ENCODE assay signal across 8 mouse cellular contexts in genomic region chr13:6575920-6576509, GRCm38 (mm10). TPM values are rescaled to one million over a fixed set of nuclear protein-coding genes. Genes with fewer than 3 reads are reported as not detected.
DNase-seq lines count a peak whose midpoint lies in the region; ATAC-seq and TF ChIP-seq lines count a peak whose summit lies in the region.

No protein-coding gene starts in this region.

- H3K4me2 ChIP-seq in lung, embryonic 14.5 days = no peak overlapping the region
- no peak overlapping the region for H3K4me2 ChIP-seq in neural tube, embryonic 14.5 days (ENCODE audit: low read depth, low read length)

- H3K4me3 ChIP-seq in lung, embryonic 14.5 days (ENCODE audit: low read depth, low read length) = no peak overlapping the region
- H3K4me3 ChIP-seq in neural tube, embryonic 14.5 days (ENCODE audit: low read depth, low read length) = no peak overlapping the region

- H3K4me1 ChIP-seq in lung, embryonic 14.5 days (ENCODE audit: insufficient read depth) = no peaks in the 10 kb centered on the region
- H3K4me1 ChIP-seq in neural tube, embryonic 14.5 days (ENCODE audit: control insufficient read depth, insufficient read depth, low read length) = no peaks in the 10 kb centered on the region

- H3K9me3 ChIP-seq in lung, embryonic 14.5 days (ENCODE audit: low read depth, low read length) = no peaks in the 10 kb centered on the region
- H3K9me3 ChIP-seq in neural tube, embryonic 14.5 days (ENCODE audit: control insufficient read depth, low read length) = no peaks in the 10 kb centered on the region

- H3K9ac ChIP-seq in lung, embryonic 14.5 days = no peak overlapping the region
- no peak overlapping the region for H3K9ac ChIP-seq in neural tube, embryonic 14.5 days (replicated peaks; ENCODE audit: low read depth, low read length)

- no peaks in the 10 kb centered on the region for H3K27me3 ChIP-seq in lung, embryonic 14.5 days (ENCODE audit: insufficient read depth, low read length)
- H3K27me3 ChIP-seq in neural tube, embryonic 14.5 days (ENCODE audit: control insufficient read depth, insufficient read depth, low read length) = no peaks in the 10 kb centered on the region

- peaks cover 96% of the 10 kb centered on the region for H3K36me3 ChIP-seq in lung, embryonic 14.5 days (ENCODE audit: insufficient read depth)
- H3K36me3 ChIP-seq in neural tube, embryonic 14.5 days (ENCODE audit: control insufficient read depth, insufficient read depth, low read length) = peaks cover 73% of the 10 kb centered on the region

- 0 out of 2 replicates have a peak, but pooled peaks have one; percentile 7 for ATAC-seq in cerebellum, adult (ENCODE audit: insufficient number of reproducible peaks, low FRiP score, low TSS enrichment)
- peak; percentile 26; the same call in 1 of the 2 replicates for ATAC-seq in lung, embryonic 14.5 days (ENCODE audit: insufficient read depth)
- peak; percentile 40; the same call in 1 of the 2 replicates for ATAC-seq in neural tube, embryonic 14.5 days (ENCODE audit: low read depth)

- 93% methylated on average over 6 of the region's 6 CpGs for WGBS in lung, embryonic 14.5 days
- WGBS in neural tube, embryonic 14.5 days = 94% methylated on average over 6 of the region's 6 CpGs

- no peak for DNase-seq in cerebellum, adult 18-20 months
- peak; percentile 49 for DNase-seq in lung, embryonic 14.5 days
- no peak for DNase-seq in lung, postnatal 14 days
- peak; percentile 30 for DNase-seq in embryo, embryonic 10.5 days (ENCODE audit: low spot score)
- no peak for DNase-seq in ovary, adult 18-20 months (ENCODE audit: low spot score)
- no peak for DNase-seq in cerebellum, postnatal 25 days

- peak; percentile 67 for TF ChIP-seq CTCF in lung, embryonic 14.5 days (IDR thresholded peaks at IDR 0.05; ENCODE audit: low read depth)

- H3K27ac ChIP-seq in lung, embryonic 14.5 days (ENCODE audit: low read depth) = no peak overlapping the region
- no peak overlapping the region for H3K27ac ChIP-seq in neural tube, embryonic 14.5 days (ENCODE audit: low read depth, low read length)

RNA-seq across cellular contexts. Expression of gene Pitrm1, which starts 28.1 kb away (rescaled TPM):
- 120 and 135 TPM in 2 replicates for polyA plus RNA-seq in lung, embryonic 14.5 days (2014; fragmentation: Nextera tagmentation; extraction: Ambion mirVana)
- 51.2 and 57.7 TPM in 2 replicates for polyA plus RNA-seq in neural tube, embryonic 14.5 days (2014; fragmentation: Nextera tagmentation; extraction: Ambion mirVana)

Comparison
In these comparisons a context has a peak if more than half of its experiments do, and no peak if none do; other contexts are left out.
1. DNase-seq: peak in lung, embryonic 14.5 days (single experiment) and embryo, embryonic 10.5 days (single experiment); none in cerebellum, adult 18-20 months (0 of 2), lung, postnatal 14 days (single experiment), ovary, adult 18-20 months (single experiment) and cerebellum, postnatal 25 days (0 of 2).
2. Peak in every context shown above with its lines, with median percentiles within 50 percentile points of each other: ATAC-seq.